Mouse (Mus musculus): ENCODE measurements around the gene Pim3. TPM values are rescaled to one million over a fixed set of nuclear protein-coding genes. Genes with fewer than 3 reads are reported as not detected.

Gene Pim3
- total and polyA plus RNA-seq, 3 experiments = 33.6 to 41.6 TPM; not detected in 1

- H3K4me3 ChIP-seq (ENCODE audit: control insufficient read depth in 1 of 2, insufficient read depth in 1 of 2, low read depth in 2 of 2, low read length in 2 of 2) = no peak overlapping the region
- no peak for TF ChIP-seq E2F4 (IDR thresholded peaks at IDR 0.05; ENCODE audit: borderline replicate concordance, low read depth, low read length)
- TF ChIP-seq CHD2 (IDR thresholded peaks at IDR 0.05; ENCODE audit: low read length) = no peak
- no peak for TF ChIP-seq JUND (IDR thresholded peaks at IDR 0.05; ENCODE audit: low read depth, low read length)
- TF ChIP-seq POLR2AphosphoS5 (IDR thresholded peaks at IDR 0.05; ENCODE audit: borderline replicate concordance, low read depth, low read length) = no peak
- no peak for TF ChIP-seq ZKSCAN1 (IDR thresholded peaks at IDR 0.05; ENCODE audit: low read depth, low read length)
- TF ChIP-seq TBP (IDR thresholded peaks at IDR 0.05; ENCODE audit: low read depth, low read length) = no peak
- no peak for TF ChIP-seq SIN3A (IDR thresholded peaks at IDR 0.05; ENCODE audit: low read length)
- no peak for TF ChIP-seq NELFE (IDR thresholded peaks at IDR 0.05; ENCODE audit: low read depth, low read length)
- no peak for TF ChIP-seq TCF12 (IDR thresholded peaks at IDR 0.05; ENCODE audit: low read depth, low read length)
- TF ChIP-seq MAZ (IDR thresholded peaks at IDR 0.05; ENCODE audit: low read depth, low read length) = no peak
- TF ChIP-seq POLR2A (IDR thresholded peaks at IDR 0.05; ENCODE audit: control insufficient read depth in 1 of 2, insufficient read depth in 1 of 2, low read depth in 1 of 2, low read length in 2 of 2, poor library complexity in 1 of 2) = no peak
- TF ChIP-seq ETS1 (IDR thresholded peaks at IDR 0.05; ENCODE audit: low read depth, low read length) = no peak
- no peak for TF ChIP-seq MYB (IDR thresholded peaks at IDR 0.05; ENCODE audit: low read depth, low read length)
Observed at GRCm38 (mm10) chr15:88902200-88902875, 40.4 kb downstream of the Pim3 start.

GRCm38 (mm10) chr15:88903086-88903485 is 41.1 kb downstream of the Pim3 start:
- H3K27ac ChIP-seq (ENCODE audit: control insufficient read depth, low read depth, low read length) = no peak overlapping the region
- TF ChIP-seq MXI1 (IDR thresholded peaks at IDR 0.05; ENCODE audit: low read depth, low read length) (no peak), JUND (IDR thresholded peaks at IDR 0.05; ENCODE audit: low read depth, low read length) (no peak), RAD21 (IDR thresholded peaks at IDR 0.05; ENCODE audit: low read depth, low read length) (peak; percentile 13), SMC3 (IDR thresholded peaks at IDR 0.05; ENCODE audit: low read depth, low read length) (0 out of 2 replicates have a peak, but pooled peaks have one; percentile 24), CTCF (IDR thresholded peaks at IDR 0.05 in 2 of 3, conservative IDR thresholded peaks at IDR 0.05 in 1 of 3; ENCODE audit: control insufficient read depth in 1 of 3, insufficient read depth in 1 of 3, low read depth in 2 of 3, low read length in 3 of 3, poor library complexity in 1 of 3, severe bottlenecking in 1 of 3) (peak in 2 of 3 experiments; percentile 6 to 45; a peak in 3 of 6 replicates), GATA1 (IDR thresholded peaks at IDR 0.05; ENCODE audit: low read depth, low read length) (no peak)
- peaks cover 0 to 4% of the 10 kb centered on the region in 2 experiments; a peak in 3 of 4 replicates for H3K27me3 ChIP-seq (ENCODE audit: control insufficient read depth in 1 of 2, insufficient read depth in 2 of 2, low read length in 2 of 2)
- no peaks in the 10 kb centered on the region for H3K79me2 ChIP-seq (ENCODE audit: control insufficient read depth, insufficient read depth, low read length, poor library complexity)
- H3K9ac ChIP-seq (ENCODE audit: control insufficient read depth, low read depth, low read length, poor library complexity, severe bottlenecking) = no peak overlapping the region
- H3K36me3 ChIP-seq (ENCODE audit: control insufficient read depth in 1 of 2, insufficient read depth in 2 of 2, low read length in 2 of 2) = no peaks in the 10 kb centered on the region
- no peaks in the 10 kb centered on the region for H3K4me1 ChIP-seq (ENCODE audit: control insufficient read depth in 1 of 2, insufficient read depth in 2 of 2, low read length in 2 of 2)
- H3K9me3 ChIP-seq (replicated peaks; ENCODE audit: insufficient read depth, low read length) = no peaks in the 10 kb centered on the region
- peak; percentile 31 for DNase-seq (ENCODE audit: low read depth, low spot score)
- H3K4me3 ChIP-seq (ENCODE audit: control insufficient read depth in 1 of 2, insufficient read depth in 1 of 2, low read depth in 2 of 2, low read length in 2 of 2) = no peak overlapping the region

More at GRCm38 (mm10) chr15:88902200-88902875, 40.4 kb downstream of the Pim3 start:
- H3K4me1 ChIP-seq (ENCODE audit: control insufficient read depth in 1 of 2, insufficient read depth in 2 of 2, low read length in 2 of 2) = no peaks in the 10 kb centered on the region
- peaks cover 0 to 4% of the 10 kb centered on the region in 2 experiments; a peak in 3 of 4 replicates for H3K27me3 ChIP-seq (ENCODE audit: control insufficient read depth in 1 of 2, insufficient read depth in 2 of 2, low read length in 2 of 2)
- no peak overlapping the region for H3K9ac ChIP-seq (ENCODE audit: control insufficient read depth, low read depth, low read length, poor library complexity, severe bottlenecking)
- DNase-seq (ENCODE audit: low read depth, low spot score) = no peak
- H3K9me3 ChIP-seq (replicated peaks; ENCODE audit: insufficient read depth, low read length) = no peaks in the 10 kb centered on the region
- H3K79me2 ChIP-seq (ENCODE audit: control insufficient read depth, insufficient read depth, low read length, poor library complexity) = no peaks in the 10 kb centered on the region
- H3K27ac ChIP-seq (ENCODE audit: control insufficient read depth, low read depth, low read length) = no peak overlapping the region
- H3K36me3 ChIP-seq (ENCODE audit: control insufficient read depth in 1 of 2, insufficient read depth in 2 of 2, low read length in 2 of 2) = no peaks in the 10 kb centered on the region

Measured in MEL (cell line).